Mouse (Mus musculus) liver, adult 2 months (tissue): ENCODE results near the gene Psors1c2. TPM values are rescaled to one million over a fixed set of nuclear protein-coding genes. Genes with fewer than 3 reads are reported as not detected.

ENCODE experiments used
- DNase-seq: peaks from one replicate; pipeline ENCODE4 v3.0.0-alpha.2; 2011; ENCODE audit warnings: low read depth, low spot score; ENCODE audit errors: extremely low read depth
- H3K27ac ChIP-seq: fragments of 200-500 bp; replicated peaks from 2 replicates; pipeline ENCODE4 v1.5.1; 2012; ENCODE audit warnings: low read depth, mild to moderate bottlenecking, control low read depth, inconsistent platforms, low read length; ENCODE audit not compliant: insufficient read depth
- H3K27me3 ChIP-seq: fragments of 200-500 bp; 2 replicates; pipeline ENCODE4 v1.6.1; 2012; ENCODE audit warnings: mild to moderate bottlenecking, moderate library complexity, low read length, inconsistent platforms; ENCODE audit not compliant: control insufficient read depth, insufficient read depth
- H3K36me3 ChIP-seq: fragments of 200-500 bp; 2 replicates; pipeline ENCODE4 v1.6.1; 2012; ENCODE audit warnings: low read length, inconsistent platforms; ENCODE audit not compliant: control insufficient read depth, insufficient read depth
- H3K4me1 ChIP-seq: fragments of 200-500 bp; 2 replicates; pipeline ENCODE4 v1.6.1; 2011; ENCODE audit warnings: low read length; ENCODE audit not compliant: control insufficient read depth, insufficient read depth
- H3K4me3 ChIP-seq: fragments of 200-500 bp; 2 replicates; pipeline ENCODE4 v1.5.1; 2011; ENCODE audit warnings: low read depth, mild to moderate bottlenecking, control low read depth, low read length, moderate library complexity; ENCODE audit not compliant: insufficient read depth
- H3K79me2 ChIP-seq: fragments of 200-500 bp; 2 replicates; pipeline ENCODE4 v1.6.1; 2012; ENCODE audit warnings: inconsistent platforms, mild to moderate bottlenecking, low read length, moderate library complexity; ENCODE audit not compliant: control insufficient read depth, insufficient read depth
- H3K9ac ChIP-seq: fragments of 200-500 bp; 2 replicates; pipeline ENCODE4 v1.6.1; 2012; ENCODE audit warnings: low read depth, mild to moderate bottlenecking, control low read depth, inconsistent platforms, low read length
- CTCF ChIP-seq: fragments of 200-500 bp; IDR thresholded peaks from 2 replicates; pipeline ENCODE4 v1.5.1; 2011; ENCODE audit warnings: low read depth, low read length, control low read depth
- POLR2A ChIP-seq: fragments of 200-500 bp; IDR thresholded peaks from 2 replicates; pipeline ENCODE4 v1.6.1; 2011; ENCODE audit warnings: low read length, control low read depth; ENCODE audit not compliant: insufficient read depth; ENCODE audit errors: extremely low read depth
- WGBS: fragments of 180-500 bp; shearing (Covaris S2); methylation state at CpG from one replicate; pipeline ENCODE4 v1.1.7; 2018; 5-methylcytosine and 5-hydroxymethylcytosine counted together
- polyA plus RNA-seq: library from polyadenylated mRNA; depleted of rRNA; stranded (reverse); fragments of >200 nt; gene quantifications from 2 replicates; pipeline ENCODE4 v1.2.3, GENCODE M21; 2012
- total RNA-seq: library from RNA; depleted of rRNA; stranded (reverse); fragments of >200 nt; gene quantifications from 2 replicates; pipeline ENCODE4 v1.2.3, GENCODE M21; 2014

The Psors1c2 gene
- total and polyA plus RNA-seq, 2 experiments = not detected

DNA sequence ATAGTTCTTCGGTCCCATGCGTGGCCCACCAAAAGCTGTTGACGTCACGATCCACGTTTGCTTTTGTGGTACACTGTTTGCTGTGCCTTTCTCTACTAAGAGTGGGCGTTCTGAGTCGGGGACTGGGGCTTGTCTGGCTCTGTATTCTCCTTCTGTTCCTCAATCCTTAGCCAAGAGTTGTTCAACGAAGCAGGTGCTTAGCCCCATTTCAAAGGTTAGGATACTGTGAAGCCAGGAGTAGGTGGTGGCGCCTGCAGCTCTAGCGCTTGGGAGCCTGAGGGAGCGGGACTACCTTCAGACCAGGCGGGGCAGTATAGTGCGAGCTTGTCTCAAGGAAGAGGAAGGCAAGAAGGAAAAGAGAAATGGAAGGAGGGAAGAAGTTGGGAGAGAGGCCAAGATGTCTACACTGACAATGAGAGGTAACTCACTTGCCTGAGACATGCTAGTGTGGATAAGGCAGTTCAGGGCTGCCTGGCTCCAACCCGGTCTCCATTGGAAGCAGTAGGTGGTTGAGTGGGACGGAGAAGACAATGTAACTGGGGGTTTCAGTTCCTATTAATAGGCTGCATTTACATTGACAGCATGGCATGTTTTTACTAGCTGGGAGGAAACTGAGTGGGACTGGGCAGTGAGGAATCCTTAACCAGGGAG is 9.9 kb downstream of the Psors1c2 start:
- Histone ChIP-seq H3K9ac (no peak overlapping the region), H3K4me3 (no peak overlapping the region), H3K79me2 (no peaks in the 10 kb centered on the region), H3K27ac (no peak overlapping the region), H3K4me1 (no peaks in the 10 kb centered on the region), H3K27me3 (no peaks in the 10 kb centered on the region), H3K36me3 (no peaks in the 10 kb centered on the region)
- DNase-seq = no peak
- 83% methylated on average over 15 of the region's 15 CpGs for WGBS
- TF ChIP-seq POLR2A (no peak), CTCF (no peak)

DNA sequence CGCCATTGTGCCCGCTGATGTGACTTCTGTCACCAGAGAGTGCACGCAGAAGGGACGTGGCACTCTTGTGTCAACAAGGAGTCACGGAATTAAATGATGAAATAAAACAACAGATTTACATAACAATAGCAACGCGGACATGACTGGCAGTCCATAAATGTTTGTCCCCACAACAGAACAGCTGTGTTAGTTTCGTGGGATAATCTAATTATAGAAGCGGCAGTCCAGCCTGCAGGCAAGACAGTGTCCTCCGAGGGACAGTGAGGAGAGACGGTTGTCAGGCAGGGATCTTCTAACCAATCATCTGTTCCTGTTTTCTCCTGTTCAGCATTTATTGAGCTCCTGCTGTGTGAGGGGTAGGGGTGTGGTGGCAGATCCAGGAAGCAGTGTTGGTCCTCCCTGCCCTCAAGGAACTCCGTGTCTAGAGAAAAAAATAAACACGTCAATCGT is 10.4 kb downstream of the Psors1c2 start:
- H3K9ac ChIP-seq = no peak overlapping the region
- no peak for DNase-seq
- TF ChIP-seq CTCF (no peak), POLR2A (no peak)

DNA sequence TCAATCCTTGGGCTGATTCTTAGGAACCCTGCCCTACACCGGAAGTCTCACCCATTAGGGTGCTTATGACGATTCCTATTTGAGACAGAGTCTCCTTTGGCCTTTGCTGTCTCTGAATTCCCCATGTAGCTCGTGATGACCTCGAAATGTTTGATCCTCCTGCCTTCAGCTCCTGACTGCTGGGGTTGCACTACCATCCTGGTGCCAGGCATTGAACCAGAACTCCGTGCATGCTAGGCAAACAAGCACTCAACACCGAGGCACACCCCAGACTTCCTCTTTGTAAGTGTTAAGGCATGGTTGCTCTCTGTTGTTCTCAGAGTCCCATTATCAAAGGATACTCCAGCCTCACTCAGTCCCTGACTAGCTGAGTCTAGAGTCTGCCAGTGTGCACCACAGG is 11.0 kb downstream of the Psors1c2 start:
- WGBS = 65% methylated on average over 6 of the region's 6 CpGs
- no peak for DNase-seq
- Histone ChIP-seq H3K27me3 (no peaks in the 10 kb centered on the region), H3K27ac (no peak overlapping the region), H3K79me2 (no peaks in the 10 kb centered on the region), H3K36me3 (no peaks in the 10 kb centered on the region), H3K9ac (no peak overlapping the region), H3K4me3 (no peak overlapping the region), H3K4me1 (no peaks in the 10 kb centered on the region)
- TF ChIP-seq CTCF (no peak), POLR2A (no peak)

More for the DNA sequence above, 10.4 kb downstream of the Psors1c2 start:
- H3K79me2 ChIP-seq = no peaks in the 10 kb centered on the region
- H3K27me3 ChIP-seq = no peaks in the 10 kb centered on the region
- no peak overlapping the region for H3K27ac ChIP-seq
- H3K36me3 ChIP-seq = no peaks in the 10 kb centered on the region
- H3K4me3 ChIP-seq = no peak overlapping the region
- H3K4me1 ChIP-seq = no peaks in the 10 kb centered on the region
- 62% methylated on average over 14 of the region's 14 CpGs for WGBS

DNA sequence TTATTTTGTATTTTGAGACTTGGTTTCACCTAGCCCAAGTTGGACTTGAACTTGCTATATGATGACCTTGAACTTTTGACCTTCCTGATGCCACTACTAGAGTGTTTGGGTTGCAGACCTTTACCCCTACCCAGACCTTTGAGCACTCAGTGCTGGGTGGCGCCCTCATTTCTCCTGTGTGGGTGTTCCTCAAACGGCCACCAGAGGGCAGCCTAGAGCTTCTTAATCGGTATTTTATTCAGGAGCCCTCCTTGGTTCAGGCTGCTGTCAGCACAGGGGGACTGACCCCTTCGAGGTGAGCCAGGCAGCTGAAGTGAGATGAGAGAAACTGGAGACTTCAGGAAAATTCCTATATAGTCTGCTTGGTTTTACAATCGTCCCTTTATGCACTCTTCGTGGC is 11.7 kb downstream of the Psors1c2 start:
- Histone ChIP-seq H3K27me3 (no peaks in the 10 kb centered on the region), H3K4me1 (no peaks in the 10 kb centered on the region), H3K79me2 (no peaks in the 10 kb centered on the region), H3K36me3 (no peaks in the 10 kb centered on the region), H3K27ac (no peak overlapping the region), H3K4me3 (no peak overlapping the region), H3K9ac (no peak overlapping the region)
- TF ChIP-seq CTCF (peak; percentile 72), POLR2A (no peak)
- WGBS = 42% methylated on average over 6 of the region's 6 CpGs
- peak; percentile 17 for DNase-seq

DNA sequence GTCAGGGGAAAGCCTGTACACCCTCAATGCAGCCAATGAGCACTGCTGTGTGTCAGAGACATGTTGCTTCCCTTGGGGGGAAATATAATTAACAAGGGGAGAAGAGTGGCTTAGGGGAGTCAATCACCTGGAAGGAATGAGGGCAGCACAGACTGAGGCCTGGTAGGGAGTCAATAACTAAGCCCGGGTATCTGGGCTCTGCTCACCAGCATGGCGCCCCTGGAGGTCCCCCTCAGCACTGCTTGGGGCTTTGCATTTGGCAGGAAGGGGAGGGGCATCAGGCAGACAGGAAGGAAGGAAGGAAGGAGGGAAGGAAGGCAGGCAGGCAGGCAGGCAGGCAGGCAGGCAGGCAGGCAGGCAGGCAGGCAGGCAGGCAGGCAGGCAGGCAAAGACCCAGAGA is 14.5 kb downstream of the Psors1c2 start:
- Histone ChIP-seq H3K27me3 (no peaks in the 10 kb centered on the region), H3K9ac (no peak overlapping the region), H3K27ac (no peak overlapping the region), H3K79me2 (no peaks in the 10 kb centered on the region), H3K36me3 (no peaks in the 10 kb centered on the region), H3K4me1 (no peaks in the 10 kb centered on the region), H3K4me3 (no peak overlapping the region)
- no peak for DNase-seq
- WGBS = 88% methylated on average over 2 of the region's 2 CpGs
- no peak for TF ChIP-seq CTCF
- TF ChIP-seq POLR2A = no peak

DNA sequence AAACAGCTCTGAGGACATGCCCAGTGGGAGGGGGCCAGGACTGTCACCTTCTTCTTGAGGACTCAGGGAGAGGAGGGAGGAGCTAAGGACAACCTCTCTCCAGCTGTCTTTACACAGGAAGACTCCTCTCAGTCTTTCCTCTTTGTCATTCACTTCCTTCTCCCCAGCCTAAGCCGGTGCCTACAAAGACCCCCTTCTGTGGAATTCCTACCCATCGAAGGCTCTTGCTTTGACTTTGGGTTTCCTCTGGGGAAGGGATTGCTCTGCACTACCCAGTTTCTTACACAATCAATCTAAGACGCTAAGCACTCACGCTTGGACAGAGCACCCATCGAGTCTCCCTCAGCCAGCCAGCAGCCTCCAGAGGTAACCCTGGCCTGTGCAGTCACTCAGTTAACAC is 15.6 kb downstream of the Psors1c2 start:
- Histone ChIP-seq H3K9ac (no peak overlapping the region), H3K4me1 (no peaks in the 10 kb centered on the region), H3K36me3 (no peaks in the 10 kb centered on the region), H3K79me2 (no peaks in the 10 kb centered on the region), H3K27me3 (no peaks in the 10 kb centered on the region), H3K4me3 (no peak overlapping the region), H3K27ac (no peak overlapping the region)
- TF ChIP-seq POLR2A (no peak), CTCF (no peak)
- DNase-seq = no peak
- 48% methylated on average over 5 of the region's 5 CpGs for WGBS
